Mouse (Mus musculus): Measurements from ENCODE around the gene Ak6. TPM values are rescaled to one million over a fixed set of nuclear protein-coding genes. Genes with fewer than 3 reads are reported as not detected.

The Ak6 gene
- polyA plus RNA-seq, 1 experiment from 2014 or later = 341 TPM

DNA sequence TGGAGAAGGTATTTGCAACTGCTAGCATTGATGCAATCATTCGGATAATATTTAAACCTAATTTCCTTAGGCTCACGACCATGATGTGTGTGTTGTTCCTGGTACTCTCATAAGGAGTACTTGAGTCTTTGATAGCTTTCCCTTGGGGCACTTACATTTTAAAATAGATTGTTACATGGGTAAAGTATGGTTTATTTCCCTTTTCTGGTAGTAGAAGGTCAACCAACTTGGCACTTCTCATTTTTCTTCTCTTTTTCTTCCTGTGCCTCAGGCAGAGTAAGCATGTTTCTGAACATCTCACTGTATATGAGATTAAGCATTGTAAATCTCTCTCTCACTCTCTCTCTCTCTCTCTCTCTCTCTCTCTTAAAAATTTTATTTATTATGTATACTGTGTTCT, 32.1 kb downstream of the Ak6 start:
- ATAC-seq (ENCODE audit: insufficient number of reproducible peaks, low FRiP score, low TSS enrichment, low read depth) = no peak
- no peaks in the 10 kb centered on the region for H3K4me1 ChIP-seq (ENCODE audit: control insufficient read depth, insufficient read depth, low read length)
- no peak overlapping the region for H3K4me3 ChIP-seq (ENCODE audit: low read depth, low read length)
- H3K36me3 ChIP-seq (ENCODE audit: control insufficient read depth, insufficient read depth, low read length) = no peaks in the 10 kb centered on the region
- H3K4me2 ChIP-seq (ENCODE audit: low read depth, severe bottlenecking) = no peak overlapping the region
- DNase-seq (ENCODE audit: low spot score) = no peak
- H3K27ac ChIP-seq (replicated peaks; ENCODE audit: low read depth, low read length) = no peak overlapping the region
- H3K9me3 ChIP-seq (ENCODE audit: control insufficient read depth, low read length) = no peaks in the 10 kb centered on the region
- WGBS = 86% methylated on average over 2 of the region's 2 CpGs
- H3K9ac ChIP-seq (ENCODE audit: low read length) = no peak overlapping the region
- no peaks in the 10 kb centered on the region for H3K27me3 ChIP-seq (ENCODE audit: control insufficient read depth, insufficient read depth, low read length)

DNA sequence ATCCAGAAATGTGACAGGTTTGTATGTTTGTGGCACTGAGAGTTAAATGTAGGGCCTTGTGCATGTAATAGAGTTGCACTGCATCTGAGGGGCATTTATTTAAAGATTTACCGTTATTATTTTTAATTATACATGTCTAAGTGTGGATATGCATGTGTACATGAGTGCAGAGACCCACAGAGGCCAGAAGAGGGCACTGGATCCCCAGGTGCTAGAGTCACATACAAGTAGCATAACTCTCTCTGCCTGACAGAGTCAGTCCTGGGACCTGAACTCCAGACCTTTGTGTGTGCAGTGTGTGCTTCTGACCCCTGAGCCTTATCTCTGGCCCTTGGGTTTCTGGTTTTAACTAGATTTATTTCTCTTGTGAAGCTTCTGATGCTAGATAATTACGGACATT, 33.6 kb downstream of the Ak6 start:
- no peak for ATAC-seq (ENCODE audit: insufficient number of reproducible peaks, low FRiP score, low TSS enrichment, low read depth)
- no peak overlapping the region for H3K9ac ChIP-seq (ENCODE audit: low read length)
- H3K27ac ChIP-seq (replicated peaks; ENCODE audit: low read depth, low read length) = no peak overlapping the region
- no peak for DNase-seq (ENCODE audit: low spot score)
- WGBS = 62% methylated on average over 2 of the region's 2 CpGs
- no peaks in the 10 kb centered on the region for H3K4me1 ChIP-seq (ENCODE audit: control insufficient read depth, insufficient read depth, low read length)
- H3K9me3 ChIP-seq (ENCODE audit: control insufficient read depth, low read length) = no peaks in the 10 kb centered on the region
- no peaks in the 10 kb centered on the region for H3K27me3 ChIP-seq (ENCODE audit: control insufficient read depth, insufficient read depth, low read length)
- H3K4me3 ChIP-seq (ENCODE audit: low read depth, low read length) = no peak overlapping the region
- no peaks in the 10 kb centered on the region for H3K36me3 ChIP-seq (ENCODE audit: control insufficient read depth, insufficient read depth, low read length)
- no peak overlapping the region for H3K4me2 ChIP-seq (ENCODE audit: low read depth, severe bottlenecking)

DNA sequence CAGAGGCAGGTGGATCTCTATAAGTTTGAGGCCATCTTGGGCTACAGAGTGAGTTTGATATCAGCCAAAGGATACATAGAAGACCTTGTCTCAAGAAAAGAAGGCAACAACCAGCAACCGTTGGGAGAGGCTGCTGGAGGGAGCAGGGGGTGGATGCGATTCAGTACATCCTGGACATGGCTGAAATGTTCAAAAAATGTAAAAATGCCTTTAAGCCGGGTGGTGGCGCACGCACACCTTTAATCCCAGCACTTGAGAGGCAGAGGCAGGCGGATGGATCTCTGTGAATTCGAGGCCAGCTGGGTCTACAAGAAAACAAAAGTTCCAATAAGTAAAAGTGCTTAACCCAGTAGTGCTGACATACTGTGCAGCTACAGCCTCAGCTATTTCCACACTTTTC, 36.7 kb downstream of the Ak6 start:
- Histone ChIP-seq H3K4me3 (ENCODE audit: low read depth, low read length) (no peak overlapping the region), H3K4me1 (ENCODE audit: control insufficient read depth, insufficient read depth, low read length) (no peaks in the 10 kb centered on the region), H3K9me3 (ENCODE audit: control insufficient read depth, low read length) (no peaks in the 10 kb centered on the region), H3K9ac (ENCODE audit: low read length) (no peak overlapping the region), H3K36me3 (ENCODE audit: control insufficient read depth, insufficient read depth, low read length) (no peaks in the 10 kb centered on the region), H3K4me2 (ENCODE audit: low read depth, severe bottlenecking) (no peak overlapping the region), H3K27me3 (ENCODE audit: control insufficient read depth, insufficient read depth, low read length) (no peaks in the 10 kb centered on the region), H3K27ac (replicated peaks; ENCODE audit: low read depth, low read length) (no peak overlapping the region)
- 62% methylated on average over 7 of the region's 7 CpGs for WGBS
- no peak for DNase-seq (ENCODE audit: low spot score)
- ATAC-seq (ENCODE audit: insufficient number of reproducible peaks, low FRiP score, low TSS enrichment, low read depth) = no peak

GRCm38 (mm10) chr13:100697541-100697940, 46.8 kb downstream of the Ak6 start:
- no peak overlapping the region for H3K27ac ChIP-seq (replicated peaks; ENCODE audit: low read depth, low read length)
- H3K4me3 ChIP-seq (ENCODE audit: low read depth, low read length) = no peak overlapping the region
- no peak overlapping the region for H3K9ac ChIP-seq (ENCODE audit: low read length)
- no peaks in the 10 kb centered on the region for H3K27me3 ChIP-seq (ENCODE audit: control insufficient read depth, insufficient read depth, low read length)
- no peak for DNase-seq (ENCODE audit: low spot score)
- H3K4me2 ChIP-seq (ENCODE audit: low read depth, severe bottlenecking) = no peak overlapping the region
- no peaks in the 10 kb centered on the region for H3K4me1 ChIP-seq (ENCODE audit: control insufficient read depth, insufficient read depth, low read length)
- WGBS = 92% methylated on average over 3 of the region's 3 CpGs
- no peaks in the 10 kb centered on the region for H3K9me3 ChIP-seq (ENCODE audit: control insufficient read depth, low read length)
- ATAC-seq (ENCODE audit: insufficient number of reproducible peaks, low FRiP score, low TSS enrichment, low read depth) = no peak
- H3K36me3 ChIP-seq (ENCODE audit: control insufficient read depth, insufficient read depth, low read length) = peaks cover 8% of the 10 kb centered on the region; the same call in 1 of the 2 replicates

DNA sequence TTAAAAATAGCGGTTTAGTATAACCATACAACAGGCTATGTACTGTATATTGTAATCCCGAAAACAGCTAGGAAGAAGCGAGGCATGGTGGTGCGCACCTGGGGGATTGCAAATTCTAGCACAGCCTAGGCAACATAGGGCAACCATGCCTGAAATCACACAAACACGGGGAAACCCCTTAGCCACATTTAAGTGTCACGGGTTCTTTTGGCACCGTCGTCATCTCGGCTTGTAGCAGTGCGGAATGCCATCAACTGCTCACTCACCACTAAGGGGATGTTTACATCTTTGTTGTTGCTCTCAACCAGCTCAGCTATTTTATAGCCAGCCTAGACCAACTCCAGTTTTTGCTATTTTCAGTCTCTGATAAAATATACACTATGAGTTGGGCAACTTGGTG, 48.1 kb downstream of the Ak6 start:
- Histone ChIP-seq H3K4me2 (ENCODE audit: low read depth, severe bottlenecking) (no peak overlapping the region), H3K36me3 (ENCODE audit: control insufficient read depth, insufficient read depth, low read length) (peaks cover 15% of the 10 kb centered on the region; the same call in 1 of the 2 replicates)
- no peak for ATAC-seq (ENCODE audit: insufficient number of reproducible peaks, low FRiP score, low TSS enrichment, low read depth)

DNA sequence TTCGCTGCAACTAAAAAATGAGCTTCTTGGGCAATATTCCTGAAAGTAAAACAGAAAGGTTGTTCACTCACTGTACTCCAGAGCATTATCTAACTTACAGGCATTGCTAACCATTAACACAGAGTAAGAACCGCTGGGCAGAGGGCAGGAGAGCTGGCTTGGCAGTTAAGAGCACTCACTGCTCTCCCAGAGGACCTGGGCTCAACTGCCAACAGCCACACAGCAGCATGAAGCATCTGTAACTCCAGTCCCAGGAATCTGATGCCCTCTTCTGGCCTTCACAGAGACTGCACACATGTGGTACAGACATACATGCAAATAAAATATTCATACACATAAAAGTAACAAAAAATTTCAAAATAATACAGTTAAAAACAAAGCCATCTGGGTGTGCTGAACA, 52.7 kb downstream of the Ak6 start:
- H3K27ac ChIP-seq (replicated peaks; ENCODE audit: low read depth, low read length) = no peak overlapping the region
- no peak for ATAC-seq (ENCODE audit: insufficient number of reproducible peaks, low FRiP score, low TSS enrichment, low read depth)

More for the DNA sequence above, 48.1 kb downstream of the Ak6 start:
- Histone ChIP-seq H3K27ac (replicated peaks; ENCODE audit: low read depth, low read length) (no peak overlapping the region), H3K9me3 (ENCODE audit: control insufficient read depth, low read length) (no peaks in the 10 kb centered on the region), H3K4me1 (ENCODE audit: control insufficient read depth, insufficient read depth, low read length) (no peaks in the 10 kb centered on the region), H3K4me3 (ENCODE audit: low read depth, low read length) (no peak overlapping the region), H3K9ac (ENCODE audit: low read length) (no peak overlapping the region), H3K27me3 (ENCODE audit: control insufficient read depth, insufficient read depth, low read length) (no peaks in the 10 kb centered on the region)
- WGBS = 93% methylated on average over 10 of the region's 10 CpGs
- DNase-seq (ENCODE audit: low spot score) = no peak

DNA sequence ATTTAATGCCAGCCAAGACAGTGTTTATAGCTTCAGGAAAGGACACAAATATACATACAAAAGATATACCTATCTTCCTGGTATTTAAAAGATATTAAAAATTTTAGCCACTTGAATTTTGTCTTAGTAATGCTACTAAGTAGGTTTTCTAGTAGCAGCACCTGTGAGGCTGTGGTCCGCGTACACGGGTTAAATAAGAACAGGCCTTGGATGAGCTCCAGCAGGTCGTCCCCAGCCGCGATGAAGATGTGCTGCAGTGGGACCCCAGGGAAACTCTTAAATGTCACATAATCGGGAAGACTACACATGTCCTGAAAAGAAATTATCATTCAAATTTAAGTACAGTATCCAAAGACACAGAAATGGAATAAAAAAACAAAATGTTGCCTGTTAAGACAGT, 55.4 kb downstream of the Ak6 start:
- Histone ChIP-seq H3K4me2 (ENCODE audit: low read depth, severe bottlenecking) (no peak overlapping the region), H3K4me1 (ENCODE audit: control insufficient read depth, insufficient read depth, low read length) (no peaks in the 10 kb centered on the region), H3K36me3 (ENCODE audit: control insufficient read depth, insufficient read depth, low read length) (peaks cover 36% of the 10 kb centered on the region), H3K9me3 (ENCODE audit: control insufficient read depth, low read length) (no peaks in the 10 kb centered on the region), H3K4me3 (ENCODE audit: low read depth, low read length) (no peak overlapping the region), H3K27me3 (ENCODE audit: control insufficient read depth, insufficient read depth, low read length) (no peaks in the 10 kb centered on the region), H3K9ac (ENCODE audit: low read length) (no peak overlapping the region), H3K27ac (replicated peaks; ENCODE audit: low read depth, low read length) (no peak overlapping the region)
- DNase-seq (ENCODE audit: low spot score) = no peak
- ATAC-seq (ENCODE audit: insufficient number of reproducible peaks, low FRiP score, low TSS enrichment, low read depth) = no peak
- whole genome bisulfite sequencing = 98% methylated on average over 7 of the region's 7 CpGs

More for the DNA sequence above, 52.7 kb downstream of the Ak6 start:
- no peaks in the 10 kb centered on the region for H3K27me3 ChIP-seq (ENCODE audit: control insufficient read depth, insufficient read depth, low read length)
- no peak overlapping the region for H3K9ac ChIP-seq (ENCODE audit: low read length)
- peaks cover 32% of the 10 kb centered on the region for H3K36me3 ChIP-seq (ENCODE audit: control insufficient read depth, insufficient read depth, low read length)
- no peak overlapping the region for H3K4me2 ChIP-seq (ENCODE audit: low read depth, severe bottlenecking)
- WGBS = 88% methylated on average over 2 of the region's 2 CpGs
- H3K4me3 ChIP-seq (ENCODE audit: low read depth, low read length) = no peak overlapping the region
- DNase-seq (ENCODE audit: low spot score) = no peak
- no peaks in the 10 kb centered on the region for H3K9me3 ChIP-seq (ENCODE audit: control insufficient read depth, low read length)
- H3K4me1 ChIP-seq (ENCODE audit: control insufficient read depth, insufficient read depth, low read length) = no peaks in the 10 kb centered on the region

DNA sequence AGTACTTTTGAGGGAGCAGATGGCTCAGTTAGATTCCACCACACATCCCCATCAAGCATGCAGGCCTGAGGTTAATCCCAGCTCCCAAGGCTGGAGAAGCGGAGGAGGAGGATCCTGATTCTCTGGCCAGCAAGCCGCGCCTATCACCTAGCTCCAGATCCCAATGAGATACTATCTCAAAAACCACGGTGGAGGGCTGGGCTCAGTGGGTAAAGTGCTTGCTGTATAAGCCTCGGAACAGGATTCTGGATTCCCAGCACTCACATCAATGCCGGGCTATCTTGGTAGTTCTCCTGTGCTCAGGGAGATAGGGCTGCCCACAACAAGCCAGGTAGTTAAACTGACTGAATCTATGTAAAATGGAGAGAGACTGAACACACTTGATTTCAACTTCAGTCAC, 64.7 kb downstream of the Ak6 start:
- Histone ChIP-seq H3K4me1 (ENCODE audit: control insufficient read depth, insufficient read depth, low read length) (no peaks in the 10 kb centered on the region), H3K27me3 (ENCODE audit: control insufficient read depth, insufficient read depth, low read length) (no peaks in the 10 kb centered on the region), H3K36me3 (ENCODE audit: control insufficient read depth, insufficient read depth, low read length) (peaks cover 21% of the 10 kb centered on the region), H3K4me3 (ENCODE audit: low read depth, low read length) (no peak overlapping the region), H3K9me3 (ENCODE audit: control insufficient read depth, low read length) (no peaks in the 10 kb centered on the region), H3K27ac (replicated peaks; ENCODE audit: low read depth, low read length) (no peak overlapping the region), H3K9ac (ENCODE audit: low read length) (no peak overlapping the region), H3K4me2 (ENCODE audit: low read depth, severe bottlenecking) (no peak overlapping the region)
- DNase-seq (ENCODE audit: low spot score) (no peak), ATAC-seq (ENCODE audit: insufficient number of reproducible peaks, low FRiP score, low TSS enrichment, low read depth) (no peak)
- WGBS = 94% methylated on average over 6 of the region's 6 CpGs
